Mouse (Mus musculus) brain, embryonic 14.5 days (tissue): Measurements from ENCODE around the gene Glb1l. TPM values are rescaled to one million over a fixed set of nuclear protein-coding genes. Genes with fewer than 3 reads are reported as not detected.
"Not testable (repeated sequence)": the region's sequence is repeated elsewhere in the genome, so short reads cannot be mapped to it uniquely, and the experiment has no call there.

ENCODE experiments used
- DNase-seq: peaks from one replicate; pipeline ENCODE4 v3.0.0-alpha.2; 2011; ENCODE audit warnings: low read depth
- CTCF ChIP-seq: fragments of 200-500 bp; IDR thresholded peaks from 2 replicates; pipeline ENCODE4 v1.5.1; 2012; ENCODE audit warnings: inconsistent platforms, mild to moderate bottlenecking, moderate library complexity, borderline replicate concordance; ENCODE audit not compliant: insufficient read depth, insufficient read length; ENCODE audit errors: extremely low read depth
- POLR2A ChIP-seq: fragments of 200-500 bp; IDR thresholded peaks from 2 replicates; pipeline ENCODE4 v1.6.1; 2012; ENCODE audit warnings: mild to moderate bottlenecking, inconsistent platforms, borderline replicate concordance; ENCODE audit not compliant: poor library complexity, insufficient read depth, insufficient read length, severe bottlenecking; ENCODE audit errors: extremely low read depth
- polyA plus RNA-seq: library from polyadenylated mRNA; depleted of rRNA; stranded (reverse); fragments of >200 nt; gene quantifications from 2 replicates; pipeline ENCODE4 v1.2.3, GENCODE M21; 2012

The Glb1l gene
- polyA plus RNA-seq, 1 experiment, result 30.9 TPM

DNA sequence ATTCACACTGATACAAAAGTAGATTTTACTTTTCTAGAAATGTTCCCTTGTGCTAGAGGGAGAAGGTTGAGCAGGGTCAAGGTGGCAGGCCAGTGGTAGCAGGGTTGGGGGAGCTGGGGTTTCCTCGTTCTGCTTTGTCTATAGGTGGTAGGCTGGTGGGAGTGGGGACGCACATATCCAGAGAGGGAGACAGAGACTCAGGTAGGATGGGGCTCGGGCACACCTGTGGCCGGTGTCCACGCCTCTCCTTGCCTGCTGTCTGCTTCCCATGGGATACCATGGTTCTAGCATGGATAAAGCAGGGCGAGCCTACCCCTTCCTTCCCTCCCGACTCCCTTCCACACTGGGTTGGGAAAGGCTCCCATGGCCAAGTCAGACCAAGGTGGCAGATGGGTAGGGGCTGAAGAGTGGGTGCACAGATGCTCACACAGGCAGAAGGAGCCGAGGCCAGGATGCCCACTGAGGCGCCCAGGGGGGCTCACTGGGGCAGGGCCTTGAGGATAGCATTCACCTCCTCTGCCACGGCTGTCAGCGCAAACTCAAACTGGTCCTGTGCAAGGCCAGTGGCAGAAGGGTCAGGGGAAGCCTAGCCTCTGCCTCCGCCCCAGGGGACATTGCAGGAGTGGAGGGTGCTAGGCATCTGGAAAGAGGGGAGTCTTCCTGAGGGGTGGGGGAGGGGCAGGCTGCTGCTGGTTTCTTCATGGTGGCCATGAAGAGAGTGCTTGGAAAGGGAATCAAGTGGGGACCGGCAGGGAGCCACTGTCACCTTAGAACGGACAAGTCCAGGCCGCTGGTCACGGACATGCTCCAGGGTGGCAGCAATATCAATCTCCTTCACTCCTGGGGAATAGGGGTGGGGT, 36.7 kb upstream of the Glb1l start:
- TF ChIP-seq POLR2A (no peak), CTCF (no peak)
- no peak for DNase-seq

DNA sequence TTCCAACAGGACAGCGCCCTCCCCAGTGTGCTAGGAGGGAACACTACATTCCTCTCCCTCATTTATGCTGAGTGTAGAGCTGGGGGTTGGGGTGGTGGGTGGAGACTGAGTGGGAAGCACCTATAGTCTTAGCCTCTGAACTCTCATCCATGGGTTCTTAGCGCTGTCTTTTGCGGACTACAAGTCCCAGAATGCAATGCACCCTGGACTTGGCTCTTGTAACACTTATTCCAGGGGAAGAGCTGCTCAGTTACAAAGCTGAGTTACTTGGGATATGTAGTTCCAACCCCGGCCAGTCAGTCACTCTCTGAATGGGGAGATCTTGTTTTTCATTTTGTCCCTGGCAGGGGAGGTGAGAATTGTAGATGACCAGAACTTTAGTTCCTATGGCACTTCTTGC, 34.2 kb upstream of the Glb1l start:
- TF ChIP-seq POLR2A, result no peak
- no peak for TF ChIP-seq CTCF
- DNase-seq, result peak; percentile 88

DNA sequence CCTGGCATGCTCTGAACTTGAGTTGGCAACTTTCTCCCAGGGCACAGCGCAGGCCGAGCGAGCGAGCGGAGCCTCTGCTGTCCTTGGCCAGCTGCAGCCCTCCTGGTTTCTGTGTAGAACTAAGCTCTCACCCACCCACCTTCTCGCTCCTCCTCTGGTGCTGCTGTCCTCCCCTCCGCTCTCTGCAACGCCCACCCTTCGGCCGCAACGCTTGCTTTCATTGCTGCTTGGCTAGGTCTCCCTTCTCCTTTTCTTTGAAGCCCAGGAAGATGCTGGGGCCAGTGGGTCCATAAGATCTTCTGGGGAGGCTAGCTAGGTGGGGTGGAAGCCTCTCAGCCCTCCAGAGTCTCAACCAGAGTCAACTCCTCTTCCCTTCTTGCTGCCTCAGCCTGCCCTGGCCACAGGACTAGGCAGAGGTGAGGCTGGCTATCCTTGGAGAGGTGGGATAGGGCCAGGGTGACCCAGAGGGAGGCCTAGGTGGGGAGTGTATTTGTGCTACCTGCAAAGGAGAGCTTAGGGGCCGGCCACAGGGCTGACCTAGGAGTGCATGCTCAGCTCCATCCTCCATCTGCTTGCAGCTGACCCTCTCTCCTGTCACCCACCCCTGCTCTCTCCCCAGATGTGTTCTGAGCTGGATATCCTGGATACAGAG, 33.7 kb upstream of the Glb1l start:
- DNase-seq, result no peak
- no peak for TF ChIP-seq CTCF
- no peak for TF ChIP-seq POLR2A

DNA sequence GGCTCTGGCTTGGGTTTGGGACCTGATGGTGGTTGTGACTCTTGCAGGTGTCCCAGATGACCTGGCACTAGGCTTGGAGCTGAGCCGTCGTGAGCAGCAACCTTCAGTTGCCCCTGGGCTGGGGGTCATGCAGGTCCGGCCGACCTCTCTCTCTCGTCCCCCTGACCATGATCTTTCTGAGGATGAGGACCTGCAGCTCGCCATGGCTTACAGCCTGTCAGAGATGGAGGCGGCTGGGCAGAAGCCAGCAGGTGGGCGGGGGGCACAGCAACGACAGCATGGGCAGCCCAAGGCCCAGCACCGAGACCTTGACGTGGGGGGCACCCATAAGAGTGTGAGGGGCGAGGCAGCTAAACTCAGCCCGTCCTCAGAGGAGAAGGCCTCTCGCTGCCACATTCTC, 32.8 kb upstream of the Glb1l start:
- TF ChIP-seq CTCF (no peak), POLR2A (no peak)
- no peak for DNase-seq

DNA sequence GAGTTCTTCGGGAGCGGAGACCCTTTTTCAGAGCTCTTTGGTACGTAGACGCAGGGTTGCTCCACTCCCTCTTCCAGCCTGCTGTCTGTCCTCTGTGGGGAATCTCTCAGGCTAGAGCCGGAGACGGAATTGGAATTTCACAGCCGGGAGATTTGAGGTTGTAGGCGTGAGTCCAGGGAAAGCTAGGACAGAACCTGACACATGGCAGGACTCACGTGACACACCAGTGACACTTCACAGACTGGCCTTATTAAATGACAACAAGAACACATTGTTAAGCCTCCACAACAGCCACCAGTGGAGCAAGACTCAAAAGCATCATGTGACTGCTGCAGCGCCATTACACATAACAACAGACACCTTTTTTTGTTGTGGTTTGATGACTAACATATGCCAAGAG, 29.0 kb upstream of the Glb1l start:
- DNase-seq, result no peak
- TF ChIP-seq POLR2A (no peak), CTCF (no peak)

DNA sequence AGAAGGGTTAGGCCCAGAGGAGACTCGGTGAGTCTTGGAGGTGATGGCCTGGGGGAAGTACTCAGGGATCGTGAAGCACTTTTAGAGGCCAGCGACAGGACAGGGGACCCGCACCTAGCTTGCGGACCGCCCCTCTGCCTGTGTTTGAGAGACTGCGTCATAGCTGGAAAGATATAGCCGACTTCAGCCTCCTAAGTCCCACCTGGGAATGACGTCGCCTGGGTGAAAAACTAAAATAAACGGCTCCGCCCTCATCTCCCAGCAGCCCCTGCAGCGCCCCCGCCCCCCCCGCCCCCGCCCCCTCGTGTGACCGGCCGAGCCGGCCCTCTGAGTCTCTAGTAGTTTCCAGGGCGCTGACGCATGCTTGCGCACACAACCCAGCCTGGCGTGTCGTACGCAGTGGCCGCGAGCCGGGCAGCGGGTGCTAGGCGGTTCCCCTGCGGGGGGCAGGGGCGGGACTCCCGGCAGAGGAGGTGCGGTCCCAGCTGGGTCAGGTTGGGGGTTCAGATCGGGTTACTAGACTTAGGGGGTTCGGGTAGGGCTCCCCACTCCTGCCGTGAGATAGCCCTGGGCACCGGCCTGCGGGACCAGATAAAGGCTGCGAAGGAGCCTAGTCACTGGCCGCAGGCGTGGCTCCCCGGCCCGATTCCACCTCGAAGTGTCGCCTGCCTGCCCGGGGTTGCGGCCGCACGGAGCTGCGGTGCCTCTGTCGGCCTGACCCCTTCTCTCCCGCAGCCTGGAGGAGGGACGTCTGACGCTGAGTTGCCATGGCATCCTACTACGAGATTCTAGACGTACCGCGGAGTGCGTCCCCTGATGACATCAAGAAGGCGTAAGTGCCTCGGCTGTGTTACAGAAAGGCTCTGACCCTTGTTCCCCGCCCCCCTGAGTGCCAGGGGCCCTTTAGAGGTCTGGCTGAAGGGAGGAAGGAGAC, 25.8 kb upstream of the Glb1l start, which contains the start of gene Dnajb2:
TSS of gene Dnajb2 (plus strand) at position 290 of the 934 bp plus-strand sequence.
- peak; percentile 84 for DNase-seq
- TF ChIP-seq POLR2A (peak; percentile 36; the same call in 1 of the 2 replicates), CTCF (no peak)

DNA sequence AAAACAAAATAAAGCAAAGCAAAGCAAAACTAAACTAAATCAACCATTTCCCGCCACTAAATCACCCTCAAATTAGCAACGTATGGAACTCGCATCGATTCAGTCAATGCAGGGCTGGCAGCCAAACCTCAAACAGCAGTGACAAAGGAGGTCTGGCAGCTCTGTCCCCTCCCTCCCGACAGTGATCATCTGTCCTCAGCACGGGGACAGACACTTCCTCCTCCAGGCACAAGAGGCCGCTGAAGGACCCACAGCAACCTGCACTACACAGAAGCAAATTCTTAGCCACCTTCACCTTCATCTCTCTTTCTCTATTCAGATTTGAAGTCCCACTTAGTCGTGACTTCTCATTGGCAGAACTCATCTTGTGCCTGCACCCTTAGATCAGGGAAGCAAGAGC, 24.0 kb upstream of the Glb1l start:
- TF ChIP-seq CTCF, result peak; percentile 75
- peak; percentile 15; the same call in 1 of the 2 replicates for TF ChIP-seq POLR2A
- peak; percentile 94 for DNase-seq

DNA sequence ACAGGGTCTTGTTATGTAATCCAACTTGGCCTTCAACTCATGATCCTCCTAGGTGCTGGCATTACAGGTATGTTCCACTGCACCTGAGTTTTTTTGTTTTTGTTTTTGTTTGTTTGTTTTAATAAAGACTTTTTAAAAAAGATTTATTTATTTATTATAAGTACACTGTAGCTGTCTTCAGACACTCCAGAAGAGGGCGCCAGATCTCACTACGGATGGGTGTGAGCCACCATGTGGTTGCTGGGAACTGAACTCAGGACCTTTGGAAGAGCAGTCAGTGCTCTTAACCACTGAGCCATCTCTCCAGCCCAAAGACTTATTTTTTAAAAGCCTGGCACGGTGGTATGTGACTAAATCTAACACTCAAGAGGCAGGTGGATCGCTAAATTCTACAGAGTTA, 21.9 kb upstream of the Glb1l start:
- not testable (repeated sequence) for DNase-seq

DNA sequence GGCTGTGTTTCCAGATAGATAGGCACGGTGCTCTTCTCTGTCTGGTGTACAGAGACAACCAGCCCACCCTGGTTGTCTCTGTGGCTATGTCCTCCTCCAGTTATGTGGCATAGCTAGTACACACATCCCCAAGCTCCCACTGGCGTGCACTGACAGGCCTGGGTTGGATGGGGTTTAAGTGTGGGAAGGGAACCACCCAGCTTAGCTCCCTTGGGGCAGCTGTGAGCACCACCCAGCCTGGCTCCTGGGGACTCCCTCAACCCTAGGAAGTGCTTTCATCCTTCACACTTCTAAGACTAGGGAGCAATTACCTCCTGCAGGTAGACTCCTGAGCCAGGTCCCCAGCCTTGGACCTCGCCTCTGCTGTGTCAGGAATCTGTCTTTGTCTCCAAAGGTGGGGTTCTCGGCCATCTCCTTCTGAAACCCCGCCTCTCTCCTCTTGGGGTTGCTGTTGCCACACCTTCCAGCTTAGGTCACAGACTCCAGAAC, 21.1 kb upstream of the Glb1l start, which contains the start of gene A630095N17Rik:
TSS of gene A630095N17Rik (minus strand) at position 439 of the 489 bp plus-strand sequence.
- DNase-seq, result no peak

DNA sequence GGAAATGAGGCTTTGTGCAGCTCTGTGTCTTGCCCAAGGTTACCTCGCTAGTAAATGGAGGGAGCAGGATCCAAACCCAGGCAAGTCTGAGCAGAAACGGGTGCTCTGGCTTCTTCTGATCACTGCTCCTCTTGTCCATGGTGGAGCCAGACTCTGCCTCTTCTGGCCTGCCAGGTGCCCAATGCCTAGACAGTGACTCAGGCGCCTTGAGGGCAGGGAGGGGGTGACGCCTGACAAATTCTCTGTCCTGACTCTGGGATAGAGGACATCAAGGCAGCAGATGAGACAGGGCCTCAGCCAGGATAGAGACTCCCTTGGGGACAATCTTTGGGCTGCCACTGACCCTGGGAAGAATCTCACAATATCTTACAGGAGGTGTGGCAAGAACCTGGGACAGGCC, 20.6 kb upstream of the Glb1l start:
- no peak for TF ChIP-seq POLR2A
- no peak for TF ChIP-seq CTCF

More for the DNA sequence above, 21.1 kb upstream of the Glb1l start, which contains the start of gene A630095N17Rik:
- TF ChIP-seq CTCF, result no peak
- TF ChIP-seq POLR2A, result no peak

More for the DNA sequence above, 20.6 kb upstream of the Glb1l start:
- no peak for DNase-seq
